Mouse (Mus musculus): ENCODE data around the gene Fgb.

- no peak for TF ChIP-seq CTCF (conservative IDR thresholded peaks at IDR 0.05; ENCODE audit: insufficient read depth, insufficient read length, low read depth, low read length)
- TF ChIP-seq POLR2A (IDR thresholded peaks at IDR 0.05; ENCODE audit: low read depth, low read length) = no peak
These were observed 7.4 kb upstream of the Fgb start for GRCm38 (mm10) chr3:83057046-83057445.

Measured in kidney, adult 2 months (tissue).